Mouse (Mus musculus) E14TG2a.4 (cell line): ENCODE data around the gene Prokr2.

Source experiments
- CTCF ChIP-seq: conservative IDR thresholded peaks from 2 replicates; pipeline ENCODE4 v1.5.1; 2014; ENCODE audit warnings: low read length
- POU5F1 ChIP-seq: IDR thresholded peaks from 2 replicates; pipeline ENCODE4 v1.6.1; 2014; ENCODE audit warnings: low read length, borderline replicate concordance

- TF ChIP-seq CTCF (no peak), POU5F1 (no peak)
Measured at GRCm38 (mm10) chr2:132373748-132374147, 11.5 kb downstream of the Prokr2 start.
